Mouse (Mus musculus): Measurements from ENCODE around the gene Lhfp. TPM values are rescaled to one million over a fixed set of nuclear protein-coding genes. Genes with fewer than 3 reads are reported as not detected.
"Not testable (repeated sequence)": the region's sequence is repeated elsewhere in the genome, so short reads cannot be mapped to it uniquely, and the experiment has no call there.

The Lhfp gene
- polyA plus RNA-seq, 1 experiment: 13.7 TPM

- H3K4me1 ChIP-seq (ENCODE audit: control insufficient read depth, insufficient read depth, low read length): no peaks in the 10 kb centered on the region
- no peak for TF ChIP-seq CTCF (IDR thresholded peaks at IDR 0.05; ENCODE audit: control insufficient read depth, insufficient read depth, low read length)
- no peak overlapping the region for H3K27ac ChIP-seq (ENCODE audit: control insufficient read depth, insufficient read depth, low read depth, low read length, poor library complexity)
- 68% methylated on average over 5 of the region's 5 CpGs for WGBS
- no peak overlapping the region for H3K4me3 ChIP-seq (replicated peaks; ENCODE audit: control insufficient read depth, low read depth, low read length)
Measured at GRCm38 (mm10) chr3:53221531-53222272, 180.4 kb downstream of the Lhfp start.

- Histone ChIP-seq H3K27ac (ENCODE audit: control insufficient read depth, insufficient read depth, low read depth, low read length, poor library complexity) (no peak overlapping the region), H3K4me1 (ENCODE audit: control insufficient read depth, insufficient read depth, low read length) (no peaks in the 10 kb centered on the region), H3K4me3 (replicated peaks; ENCODE audit: control insufficient read depth, low read depth, low read length) (no peak overlapping the region)
- 79% methylated on average over 5 of the region's 5 CpGs for WGBS
- TF ChIP-seq POLR2A (IDR thresholded peaks at IDR 0.05; ENCODE audit: borderline replicate concordance, control insufficient read depth, low read depth, low read length): no peak
- no peak for TF ChIP-seq CTCF (IDR thresholded peaks at IDR 0.05; ENCODE audit: control insufficient read depth, insufficient read depth, low read length)
Measured at GRCm38 (mm10) chr3:53224141-53224540, 182.8 kb downstream of the Lhfp start.

- Histone ChIP-seq H3K4me3 (replicated peaks; ENCODE audit: control insufficient read depth, low read depth, low read length) (no peak overlapping the region), H3K27ac (ENCODE audit: control insufficient read depth, insufficient read depth, low read depth, low read length, poor library complexity) (no peak overlapping the region), H3K4me1 (ENCODE audit: control insufficient read depth, insufficient read depth, low read length) (no peaks in the 10 kb centered on the region)
- 55% methylated on average over 6 of the region's 6 CpGs for WGBS
- TF ChIP-seq CTCF (IDR thresholded peaks at IDR 0.05; ENCODE audit: control insufficient read depth, insufficient read depth, low read length): no peak
- no peak for TF ChIP-seq POLR2A (IDR thresholded peaks at IDR 0.05; ENCODE audit: borderline replicate concordance, control insufficient read depth, low read depth, low read length)
Measured at GRCm38 (mm10) chr3:53225774-53226173, 184.4 kb downstream of the Lhfp start.

- TF ChIP-seq POLR2A (IDR thresholded peaks at IDR 0.05; ENCODE audit: borderline replicate concordance, control insufficient read depth, low read depth, low read length) (no peak), CTCF (IDR thresholded peaks at IDR 0.05; ENCODE audit: control insufficient read depth, insufficient read depth, low read length) (no peak)
- Histone ChIP-seq H3K27ac (ENCODE audit: control insufficient read depth, insufficient read depth, low read depth, low read length, poor library complexity) (no peak overlapping the region), H3K4me3 (replicated peaks; ENCODE audit: control insufficient read depth, low read depth, low read length) (no peak overlapping the region), H3K4me1 (ENCODE audit: control insufficient read depth, insufficient read depth, low read length) (no peaks in the 10 kb centered on the region)
- 84% methylated on average over 6 of the region's 6 CpGs for WGBS
Measured at GRCm38 (mm10) chr3:53226223-53226622, 184.9 kb downstream of the Lhfp start.

- no peak overlapping the region for H3K27ac ChIP-seq (ENCODE audit: control insufficient read depth, insufficient read depth, low read depth, low read length, poor library complexity)
- no peak for TF ChIP-seq POLR2A (IDR thresholded peaks at IDR 0.05; ENCODE audit: borderline replicate concordance, control insufficient read depth, low read depth, low read length)
- TF ChIP-seq CTCF (IDR thresholded peaks at IDR 0.05; ENCODE audit: control insufficient read depth, insufficient read depth, low read length): no peak
- no peak overlapping the region for H3K4me3 ChIP-seq (replicated peaks; ENCODE audit: control insufficient read depth, low read depth, low read length)
- no peaks in the 10 kb centered on the region for H3K4me1 ChIP-seq (ENCODE audit: control insufficient read depth, insufficient read depth, low read length)
Measured at GRCm38 (mm10) chr3:53227866-53228265, 186.5 kb downstream of the Lhfp start.

- Histone ChIP-seq H3K4me3 (replicated peaks; ENCODE audit: control insufficient read depth, low read depth, low read length) (no peak overlapping the region), H3K27ac (ENCODE audit: control insufficient read depth, insufficient read depth, low read depth, low read length, poor library complexity) (no peak overlapping the region), H3K4me1 (ENCODE audit: control insufficient read depth, insufficient read depth, low read length) (no peaks in the 10 kb centered on the region)
- WGBS: 54% methylated on average over 3 of the region's 3 CpGs
- TF ChIP-seq CTCF (IDR thresholded peaks at IDR 0.05; ENCODE audit: control insufficient read depth, insufficient read depth, low read length): no peak
- TF ChIP-seq POLR2A (IDR thresholded peaks at IDR 0.05; ENCODE audit: borderline replicate concordance, control insufficient read depth, low read depth, low read length): no peak
Measured at GRCm38 (mm10) chr3:53230562-53230961, 189.2 kb downstream of the Lhfp start.

GRCm38 (mm10) chr3:53231112-53231511, 189.8 kb downstream of the Lhfp start:
- 52% methylated on average over 3 of the region's 3 CpGs for WGBS
- Histone ChIP-seq H3K27ac (ENCODE audit: control insufficient read depth, insufficient read depth, low read depth, low read length, poor library complexity) (no peak overlapping the region), H3K4me1 (ENCODE audit: control insufficient read depth, insufficient read depth, low read length) (no peaks in the 10 kb centered on the region), H3K4me3 (replicated peaks; ENCODE audit: control insufficient read depth, low read depth, low read length) (no peak overlapping the region)
- TF ChIP-seq POLR2A (IDR thresholded peaks at IDR 0.05; ENCODE audit: borderline replicate concordance, control insufficient read depth, low read depth, low read length): no peak
- no peak for TF ChIP-seq CTCF (IDR thresholded peaks at IDR 0.05; ENCODE audit: control insufficient read depth, insufficient read depth, low read length)

- not testable (repeated sequence) for H3K4me1 ChIP-seq (ENCODE audit: control insufficient read depth, insufficient read depth, low read length); H3K27ac ChIP-seq (ENCODE audit: control insufficient read depth, insufficient read depth, low read depth, low read length, poor library complexity); H3K4me3 ChIP-seq (replicated peaks; ENCODE audit: control insufficient read depth, low read depth, low read length)
- 86% methylated on average over 9 of the region's 9 CpGs for WGBS
Measured at GRCm38 (mm10) chr3:53232411-53232810, 191.1 kb downstream of the Lhfp start.

GRCm38 (mm10) chr3:53234689-53235088, 193.4 kb downstream of the Lhfp start:
- Histone ChIP-seq H3K4me3 (replicated peaks; ENCODE audit: control insufficient read depth, low read depth, low read length) (no peak overlapping the region), H3K27ac (ENCODE audit: control insufficient read depth, insufficient read depth, low read depth, low read length, poor library complexity) (no peak overlapping the region), H3K4me1 (ENCODE audit: control insufficient read depth, insufficient read depth, low read length) (no peaks in the 10 kb centered on the region; the same call in 1 of the 2 replicates)
- no peak for TF ChIP-seq POLR2A (IDR thresholded peaks at IDR 0.05; ENCODE audit: borderline replicate concordance, control insufficient read depth, low read depth, low read length)
- TF ChIP-seq CTCF (IDR thresholded peaks at IDR 0.05; ENCODE audit: control insufficient read depth, insufficient read depth, low read length): peak; percentile 50

Data from bone marrow, adult 2 months (tissue).